Mouse (Mus musculus): ENCODE results near the gene Pip5k1b. TPM values are rescaled to one million over a fixed set of nuclear protein-coding genes. Genes with fewer than 3 reads are reported as not detected.

The Pip5k1b gene
- polyA plus RNA-seq, 1 experiment from 2014 or later = 1.6 TPM

DNA sequence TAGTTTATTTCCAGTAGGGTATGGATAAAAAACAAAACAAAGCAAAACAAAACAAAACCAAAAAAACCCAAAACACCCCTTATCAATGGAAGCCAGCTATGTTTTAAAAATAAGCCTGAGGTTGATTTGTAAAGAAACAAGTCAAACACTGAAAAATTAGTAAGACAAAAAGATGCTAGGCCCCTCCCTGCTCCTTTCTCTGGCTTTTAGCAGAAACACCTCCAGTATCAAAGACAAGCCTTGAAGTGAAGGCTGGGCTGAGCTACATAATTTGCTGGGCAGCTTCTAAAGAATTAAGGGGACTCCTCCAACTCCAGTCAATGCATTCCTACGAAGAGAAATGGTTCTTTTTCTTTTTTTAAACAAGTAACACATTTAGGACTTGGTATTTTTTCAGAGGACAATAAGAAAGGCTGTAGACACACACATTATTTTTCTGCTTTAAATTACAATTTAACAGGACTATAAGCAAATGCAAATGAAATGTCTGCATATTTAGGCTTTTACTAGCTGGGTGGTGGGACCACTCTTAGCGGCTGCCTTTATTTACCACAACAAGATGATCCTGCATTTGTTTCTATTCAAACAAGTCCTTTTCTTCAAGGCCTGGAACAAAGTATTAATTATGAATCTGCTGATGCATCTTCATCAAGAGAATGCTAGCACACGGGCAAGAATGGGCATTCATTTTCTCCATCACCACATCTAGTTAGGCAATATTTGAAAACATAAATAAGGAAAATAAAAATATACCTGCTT lies 4.3 kb downstream of the Pip5k1b start:
- no peak for ATAC-seq (replicated peaks; ENCODE audit: insufficient number of reproducible peaks, low FRiP score, low TSS enrichment, low read depth)
- Histone ChIP-seq H3K4me3 (ENCODE audit: low read depth, low read length) (no peak overlapping the region), H3K4me2 (ENCODE audit: low read depth, low read length) (no peak overlapping the region), H3K36me3 (replicated peaks; ENCODE audit: control insufficient read depth, insufficient read depth, low read depth, low read length) (no peaks in the 10 kb centered on the region), H3K27ac (replicated peaks; ENCODE audit: low read depth, low read length) (no peak overlapping the region), H3K4me1 (ENCODE audit: control insufficient read depth, insufficient read depth, low read length) (no peaks in the 10 kb centered on the region; the same call in 1 of the 2 replicates), H3K27me3 (ENCODE audit: control insufficient read depth, insufficient read depth, low read length) (peaks cover 6% of the 10 kb centered on the region), H3K9ac (replicated peaks; ENCODE audit: low read length) (no peak overlapping the region), H3K9me3 (replicated peaks; ENCODE audit: control insufficient read depth, low read length) (no peaks in the 10 kb centered on the region)
- no peak for DNase-seq (ENCODE audit: low spot score)
- 59% methylated on average over 3 of the region's 3 CpGs for WGBS

DNA sequence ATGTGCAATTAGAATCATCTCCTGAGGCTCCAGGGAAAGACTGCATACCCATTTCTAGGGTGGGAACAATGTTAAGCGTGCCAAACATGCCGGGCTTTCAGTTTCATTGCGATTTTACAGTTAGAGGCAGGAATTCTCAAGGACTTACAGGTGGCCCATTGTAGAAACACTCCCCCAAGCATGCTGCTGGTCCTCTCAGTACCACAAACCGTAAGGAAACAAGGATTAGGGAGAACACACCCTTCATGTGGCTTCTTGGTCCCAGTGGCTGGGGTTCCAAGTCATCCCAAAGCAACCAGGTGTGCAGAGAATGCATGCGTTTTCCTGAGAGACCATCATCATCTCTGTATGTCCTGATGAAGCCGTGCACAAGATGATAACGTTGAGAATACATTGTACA lies 4.9 kb downstream of the Pip5k1b start:
- Histone ChIP-seq H3K36me3 (replicated peaks; ENCODE audit: control insufficient read depth, insufficient read depth, low read depth, low read length) (no peaks in the 10 kb centered on the region), H3K27ac (replicated peaks; ENCODE audit: low read depth, low read length) (no peak overlapping the region), H3K4me3 (ENCODE audit: low read depth, low read length) (no peak overlapping the region), H3K27me3 (ENCODE audit: control insufficient read depth, insufficient read depth, low read length) (peaks cover 6% of the 10 kb centered on the region), H3K4me2 (ENCODE audit: low read depth, low read length) (no peak overlapping the region), H3K9me3 (replicated peaks; ENCODE audit: control insufficient read depth, low read length) (no peaks in the 10 kb centered on the region), H3K9ac (replicated peaks; ENCODE audit: low read length) (no peak overlapping the region), H3K4me1 (ENCODE audit: control insufficient read depth, insufficient read depth, low read length) (no peaks in the 10 kb centered on the region)
- 71% methylated on average over 7 of the region's 7 CpGs for whole genome bisulfite sequencing
- DNase-seq (ENCODE audit: low spot score) = no peak
- no peak for ATAC-seq (replicated peaks; ENCODE audit: insufficient number of reproducible peaks, low FRiP score, low TSS enrichment, low read depth)

DNA sequence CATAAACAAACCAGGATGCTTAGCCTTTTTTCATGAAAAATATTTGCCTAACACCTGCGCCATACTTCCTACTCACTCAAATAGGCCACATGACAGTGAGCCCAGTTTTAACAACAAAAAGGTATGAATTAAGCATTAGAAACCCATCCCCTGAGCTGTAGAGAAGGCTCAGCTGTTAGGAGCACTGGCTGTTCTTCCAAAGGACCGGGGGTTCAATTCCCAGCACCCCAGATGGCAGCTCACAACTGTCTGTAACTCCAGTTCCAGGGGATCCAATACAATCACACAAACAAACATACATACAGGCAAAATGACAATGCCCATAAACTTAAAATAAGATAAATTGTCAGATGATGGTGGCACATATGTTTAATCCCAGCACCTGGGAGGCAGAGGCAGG lies 5.7 kb downstream of the Pip5k1b start:
- Histone ChIP-seq H3K4me3 (ENCODE audit: low read depth, low read length) (no peak overlapping the region), H3K9me3 (replicated peaks; ENCODE audit: control insufficient read depth, low read length) (no peaks in the 10 kb centered on the region), H3K27ac (replicated peaks; ENCODE audit: low read depth, low read length) (no peak overlapping the region), H3K4me1 (ENCODE audit: control insufficient read depth, insufficient read depth, low read length) (no peaks in the 10 kb centered on the region), H3K36me3 (replicated peaks; ENCODE audit: control insufficient read depth, insufficient read depth, low read depth, low read length) (no peaks in the 10 kb centered on the region), H3K4me2 (ENCODE audit: low read depth, low read length) (no peak overlapping the region), H3K27me3 (ENCODE audit: control insufficient read depth, insufficient read depth, low read length) (0 out of 2 replicates have a peak, but pooled peaks cover under 1% of the 10 kb centered on the region), H3K9ac (replicated peaks; ENCODE audit: low read length) (no peak overlapping the region)
- DNase-seq (ENCODE audit: low spot score) (no peak), ATAC-seq (replicated peaks; ENCODE audit: insufficient number of reproducible peaks, low FRiP score, low TSS enrichment, low read depth) (no peak)
- WGBS = 100% methylated on average over 2 of the region's 2 CpGs

DNA sequence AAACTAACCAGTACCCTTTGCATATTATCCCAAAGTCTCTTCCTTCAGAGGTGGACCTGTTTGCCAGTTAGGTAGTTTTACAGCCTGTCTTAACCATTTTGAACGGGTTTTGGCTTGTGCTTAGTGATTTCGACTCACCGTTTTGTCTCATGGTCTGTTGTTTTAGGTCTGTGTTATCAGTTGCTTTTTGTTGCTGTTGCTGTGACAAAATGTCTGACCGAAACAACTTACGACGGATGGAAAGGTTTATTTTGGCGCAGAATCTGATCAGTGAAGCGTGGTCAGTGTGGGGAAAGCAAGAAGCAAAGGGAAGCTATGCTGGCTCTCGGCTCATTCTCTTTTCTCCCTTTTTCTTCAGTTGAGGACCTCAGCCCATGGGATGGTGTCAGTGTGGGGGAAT lies 7.3 kb downstream of the Pip5k1b start:
- Histone ChIP-seq H3K4me1 (ENCODE audit: control insufficient read depth, insufficient read depth, low read length) (no peaks in the 10 kb centered on the region), H3K4me3 (ENCODE audit: low read depth, low read length) (no peak overlapping the region), H3K9ac (replicated peaks; ENCODE audit: low read length) (no peak overlapping the region), H3K4me2 (ENCODE audit: low read depth, low read length) (no peak overlapping the region), H3K9me3 (replicated peaks; ENCODE audit: control insufficient read depth, low read length) (no peaks in the 10 kb centered on the region), H3K36me3 (replicated peaks; ENCODE audit: control insufficient read depth, insufficient read depth, low read depth, low read length) (no peaks in the 10 kb centered on the region), H3K27ac (replicated peaks; ENCODE audit: low read depth, low read length) (no peak overlapping the region), H3K27me3 (ENCODE audit: control insufficient read depth, insufficient read depth, low read length) (no peaks in the 10 kb centered on the region)
- no peak for DNase-seq (ENCODE audit: low spot score)
- ATAC-seq (replicated peaks; ENCODE audit: insufficient number of reproducible peaks, low FRiP score, low TSS enrichment, low read depth) = no peak
- 93% methylated on average over 9 of the region's 9 CpGs for WGBS

DNA sequence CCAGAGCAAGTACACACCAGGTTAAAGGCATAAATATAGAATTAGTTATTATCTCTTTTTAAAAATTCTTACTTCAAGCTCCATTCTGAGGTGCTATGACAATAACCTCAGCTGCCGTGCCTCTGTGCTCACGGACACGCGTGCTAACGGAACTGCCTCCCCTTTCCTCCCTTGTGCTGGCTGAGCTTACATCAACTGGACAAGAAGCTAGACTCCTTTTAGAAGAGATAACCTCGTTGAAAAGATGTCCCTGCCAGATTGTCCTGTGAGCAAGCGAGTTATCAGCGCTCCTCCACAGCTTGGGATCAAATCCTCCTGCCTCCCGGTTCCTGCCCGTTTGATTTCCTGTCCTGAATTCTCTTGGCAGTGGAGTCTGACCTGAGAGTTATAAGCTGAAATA lies 9.5 kb downstream of the Pip5k1b start:
- H3K4me2 ChIP-seq (ENCODE audit: low read depth, low read length) = no peak overlapping the region
- H3K9ac ChIP-seq (replicated peaks; ENCODE audit: low read length) = no peak overlapping the region
- H3K4me3 ChIP-seq (ENCODE audit: low read depth, low read length) = no peak overlapping the region
- no peaks in the 10 kb centered on the region for H3K27me3 ChIP-seq (ENCODE audit: control insufficient read depth, insufficient read depth, low read length)
- H3K9me3 ChIP-seq (replicated peaks; ENCODE audit: control insufficient read depth, low read length) = no peaks in the 10 kb centered on the region
- DNase-seq (ENCODE audit: low spot score) (no peak), ATAC-seq (replicated peaks; ENCODE audit: insufficient number of reproducible peaks, low FRiP score, low TSS enrichment, low read depth) (no peak)
- WGBS = 85% methylated on average over 10 of the region's 10 CpGs
- no peaks in the 10 kb centered on the region for H3K4me1 ChIP-seq (ENCODE audit: control insufficient read depth, insufficient read depth, low read length)
- H3K27ac ChIP-seq (replicated peaks; ENCODE audit: low read depth, low read length) = no peak overlapping the region
- H3K36me3 ChIP-seq (replicated peaks; ENCODE audit: control insufficient read depth, insufficient read depth, low read depth, low read length) = no peaks in the 10 kb centered on the region

DNA sequence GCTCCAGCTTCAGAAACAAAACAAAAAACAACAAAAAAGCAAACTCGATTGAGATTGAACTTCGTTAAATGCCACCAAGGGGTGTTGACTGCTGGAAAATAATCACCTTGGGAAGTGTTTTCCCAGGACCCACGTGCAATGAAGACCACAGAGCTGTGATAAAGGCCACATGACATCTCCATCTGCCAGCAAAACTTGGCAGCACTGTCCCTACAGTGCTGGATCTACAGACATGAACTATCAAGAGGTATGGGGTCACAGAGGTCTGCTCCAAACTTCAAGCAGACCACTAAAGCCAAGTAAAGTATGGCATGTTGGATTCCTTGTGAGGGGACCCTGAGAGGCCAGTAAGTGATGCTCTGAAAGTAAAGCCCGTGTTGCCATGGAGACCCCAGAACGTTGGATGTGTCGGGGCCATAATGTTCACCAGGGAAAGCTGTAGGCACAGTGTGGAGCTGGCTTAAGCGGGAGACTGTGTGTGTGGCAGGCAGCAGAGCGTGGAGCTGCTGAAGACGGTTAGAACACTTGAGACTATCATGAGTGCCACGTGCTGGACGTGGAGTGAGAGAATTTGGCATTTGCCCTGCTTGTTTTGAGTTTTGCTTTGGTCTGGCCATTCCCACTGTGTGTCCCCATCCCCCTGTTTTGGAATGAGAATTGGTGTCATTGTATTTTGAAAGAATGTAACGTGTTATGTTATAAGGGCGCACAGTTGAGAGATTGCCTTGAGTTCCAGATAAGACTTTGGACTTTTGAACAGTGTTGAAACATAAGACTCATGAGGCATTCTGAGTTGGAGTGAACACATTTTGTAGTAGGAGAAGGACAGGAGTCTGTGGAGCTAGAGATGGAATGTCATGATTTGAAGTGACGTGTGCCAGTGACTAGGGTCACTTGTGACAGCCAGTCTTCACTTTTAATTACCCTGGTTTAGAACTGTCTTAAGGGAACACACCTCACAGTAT lies 12.0 kb downstream of the Pip5k1b start:
- Histone ChIP-seq H3K4me3 (ENCODE audit: low read depth, low read length) (no peak overlapping the region), H3K4me1 (ENCODE audit: control insufficient read depth, insufficient read depth, low read length) (no peaks in the 10 kb centered on the region), H3K27ac (replicated peaks; ENCODE audit: low read depth, low read length) (no peak overlapping the region), H3K4me2 (ENCODE audit: low read depth, low read length) (no peak overlapping the region), H3K27me3 (ENCODE audit: control insufficient read depth, insufficient read depth, low read length) (no peaks in the 10 kb centered on the region), H3K9me3 (replicated peaks; ENCODE audit: control insufficient read depth, low read length) (no peaks in the 10 kb centered on the region), H3K36me3 (replicated peaks; ENCODE audit: control insufficient read depth, insufficient read depth, low read depth, low read length) (no peaks in the 10 kb centered on the region), H3K9ac (replicated peaks; ENCODE audit: low read length) (no peak overlapping the region)
- DNase-seq (ENCODE audit: low spot score) (no peak), ATAC-seq (replicated peaks; ENCODE audit: insufficient number of reproducible peaks, low FRiP score, low TSS enrichment, low read depth) (no peak)
- 83% methylated on average over 14 of the region's 14 CpGs for WGBS

DNA sequence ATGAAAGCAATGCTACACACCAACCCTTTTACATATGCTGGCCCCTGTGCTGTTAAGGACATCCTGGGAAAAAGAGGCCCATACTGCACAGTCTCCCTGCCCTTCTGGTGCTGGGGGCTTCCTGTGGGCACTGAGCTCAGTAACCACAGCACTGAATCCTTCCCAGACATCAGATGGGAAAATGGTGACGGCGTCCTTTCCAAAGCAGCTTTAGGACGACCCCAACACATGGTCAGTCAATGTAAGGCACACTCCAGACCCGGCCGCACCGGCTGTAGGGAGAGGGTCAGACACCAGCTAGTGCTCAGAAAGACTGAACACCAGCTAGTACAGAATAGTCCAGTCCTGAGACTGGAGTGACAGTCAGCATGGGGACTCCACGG lies 13.4 kb downstream of the Pip5k1b start:
- no peak overlapping the region for H3K27ac ChIP-seq (replicated peaks; ENCODE audit: low read depth, low read length)
- 89% methylated on average over 7 of the region's 7 CpGs for WGBS

More for the DNA sequence above, 13.4 kb downstream of the Pip5k1b start:
- Histone ChIP-seq H3K4me2 (ENCODE audit: low read depth, low read length) (no peak overlapping the region), H3K4me1 (ENCODE audit: control insufficient read depth, insufficient read depth, low read length) (no peaks in the 10 kb centered on the region), H3K36me3 (replicated peaks; ENCODE audit: control insufficient read depth, insufficient read depth, low read depth, low read length) (no peaks in the 10 kb centered on the region), H3K9me3 (replicated peaks; ENCODE audit: control insufficient read depth, low read length) (no peaks in the 10 kb centered on the region), H3K9ac (replicated peaks; ENCODE audit: low read length) (no peak overlapping the region), H3K4me3 (ENCODE audit: low read depth, low read length) (no peak overlapping the region), H3K27me3 (ENCODE audit: control insufficient read depth, insufficient read depth, low read length) (no peaks in the 10 kb centered on the region)
- no peak for ATAC-seq (replicated peaks; ENCODE audit: insufficient number of reproducible peaks, low FRiP score, low TSS enrichment, low read depth)
- no peak for DNase-seq (ENCODE audit: low spot score)

Data from embryonic facial prominence, embryonic 11.5 days (tissue).